8 mouse cellular contexts compared by ENCODE assay signal in genomic region chr4:116076369-116077231, GRCm38 (mm10). TPM values are rescaled to one million over a fixed set of nuclear protein-coding genes. Genes with fewer than 3 reads are reported as not detected.
DNase-seq lines count a peak whose midpoint lies in the region; ATAC-seq and TF ChIP-seq lines count a peak whose summit lies in the region.

No protein-coding gene starts in this region.

- peaks cover 22% of the 10 kb centered on the region for H3K36me3 ChIP-seq in forebrain, embryonic 12.5 days (replicated peaks)
- H3K36me3 ChIP-seq in hindbrain, embryonic 10.5 days: peaks cover 26% of the 10 kb centered on the region
- peaks cover 27% of the 10 kb centered on the region for H3K36me3 ChIP-seq in limb, embryonic 10.5 days
- peaks cover 13% of the 10 kb centered on the region for H3K36me3 ChIP-seq in stomach, embryonic 15.5 days

- peak; percentile 21 for ATAC-seq in forebrain, embryonic 12.5 days (ENCODE audit: low FRiP score)
- ATAC-seq in megakaryocyte-erythroid progenitor cell, adult 5-6 weeks (replicated peaks; ENCODE audit: low FRiP score, low TSS enrichment, poor library complexity, severe bottlenecking): peak; percentile 24
- 0 out of 2 replicates have a peak, but pooled peaks have one; percentile 7 for ATAC-seq in stomach, embryonic 15.5 days (ENCODE audit: insufficient read depth, low FRiP score, low read depth)

- peak overlapping the region; percentile 72 for H3K4me3 ChIP-seq in left cerebral cortex, adult 2 months
- H3K4me3 ChIP-seq in forebrain, embryonic 12.5 days (replicated peaks): peak overlapping the region; percentile 97
- peak overlapping the region; percentile 96 for H3K4me3 ChIP-seq in hindbrain, embryonic 10.5 days
- H3K4me3 ChIP-seq in limb, embryonic 10.5 days: peak overlapping the region; percentile 96
- H3K4me3 ChIP-seq in stomach, embryonic 15.5 days (replicated peaks): peak overlapping the region; percentile 77

- DNase-seq in left cerebral cortex, adult 2 months (ENCODE audit: extremely low spot score in 1 of 2, low spot score in 2 of 2): peak; percentile 38 to 41
- no peak for DNase-seq in left cerebral cortex, adult 8-10 months (ENCODE audit: low spot score in 2 of 2)
- DNase-seq in c-Kit-positive CD71-positive TER-119-positive erythroid progenitor cells, embryonic 14.5 days (ENCODE audit: low spot score): peak; percentile 54
- peak; percentile 63 for DNase-seq in hindbrain, embryonic 10.5 days (ENCODE audit: low spot score)
- peak; percentile 73 for DNase-seq in limb, embryonic 10.5 days (ENCODE audit: low spot score)

- WGBS in forebrain, embryonic 12.5 days: 2% methylated on average over 37 of the region's 37 CpGs
- 4% methylated on average over 37 of the region's 37 CpGs for WGBS in hindbrain, embryonic 10.5 days
- 4% methylated on average over 37 of the region's 37 CpGs for WGBS in limb, embryonic 10.5 days
- 2% methylated on average over 37 of the region's 37 CpGs for WGBS in stomach, embryonic 15.5 days

- TF ChIP-seq CTCF in left cerebral cortex, adult 2 months (IDR thresholded peaks at IDR 0.05): no peak

- no peaks in the 10 kb centered on the region for H3K27me3 ChIP-seq in forebrain, embryonic 12.5 days
- H3K27me3 ChIP-seq in hindbrain, embryonic 10.5 days (ENCODE audit: insufficient read depth, poor library complexity, severe bottlenecking): no peaks in the 10 kb centered on the region
- no peaks in the 10 kb centered on the region for H3K27me3 ChIP-seq in limb, embryonic 10.5 days (ENCODE audit: low read depth, poor library complexity, severe bottlenecking)
- no peaks in the 10 kb centered on the region for H3K27me3 ChIP-seq in stomach, embryonic 15.5 days (replicated peaks)

- H3K9ac ChIP-seq in forebrain, embryonic 12.5 days: peak overlapping the region; percentile 98
- peak overlapping the region; percentile 81 for H3K9ac ChIP-seq in stomach, embryonic 15.5 days

- peak overlapping the region; percentile 96 for H3K27ac ChIP-seq in left cerebral cortex, adult 2 months
- peak overlapping the region; percentile 99 for H3K27ac ChIP-seq in forebrain, embryonic 12.5 days
- H3K27ac ChIP-seq in hindbrain, embryonic 10.5 days: peak overlapping the region; percentile 99
- peak overlapping the region; percentile 98 for H3K27ac ChIP-seq in limb, embryonic 10.5 days
- peak overlapping the region; percentile 96 for H3K27ac ChIP-seq in stomach, embryonic 15.5 days

- intact Hi-C loops in left cerebral cortex, adult 2 months (cut with DNase I): no loop called here

- no peaks in the 10 kb centered on the region for H3K9me3 ChIP-seq in forebrain, embryonic 12.5 days
- H3K9me3 ChIP-seq in hindbrain, embryonic 10.5 days: no peaks in the 10 kb centered on the region
- no peaks in the 10 kb centered on the region for H3K9me3 ChIP-seq in limb, embryonic 10.5 days (replicated peaks)
- no peaks in the 10 kb centered on the region for H3K9me3 ChIP-seq in stomach, embryonic 15.5 days

- H3K4me2 ChIP-seq in forebrain, embryonic 12.5 days: peak overlapping the region; percentile 92
- H3K4me2 ChIP-seq in stomach, embryonic 15.5 days: peak overlapping the region; percentile 83

- peaks cover 32% of the 10 kb centered on the region for H3K4me1 ChIP-seq in forebrain, embryonic 12.5 days
- H3K4me1 ChIP-seq in hindbrain, embryonic 10.5 days (replicated peaks): peaks cover 35% of the 10 kb centered on the region
- H3K4me1 ChIP-seq in limb, embryonic 10.5 days: peaks cover 29% of the 10 kb centered on the region
- peaks cover 16% of the 10 kb centered on the region for H3K4me1 ChIP-seq in stomach, embryonic 15.5 days

RNA-seq across cellular contexts. Expression of gene Lrrc41, which starts 1.5 kb away (rescaled TPM):
- total RNA-seq in left cerebral cortex, adult 2 months (2021): 10 to 100 TPM; 45.2 to 49.9 TPM
- 10 to 100 TPM; 45.2 to 53.2 (median 50.0) TPM for total RNA-seq in left cerebral cortex, adult 8-10 months (2022)
- polyA plus RNA-seq in forebrain, embryonic 12.5 days (2016; fragmentation: Nextera tagmentation; extraction: Ambion mirVana): 62.0 and 64.2 TPM in 2 replicates
- polyA plus RNA-seq in hindbrain, embryonic 10.5 days (2016; fragmentation: Nextera tagmentation; extraction: Ambion mirVana): 68.2 and 78.6 TPM in 2 replicates
- polyA plus RNA-seq in limb, embryonic 10.5 days (2016; fragmentation: Nextera tagmentation; extraction: Ambion mirVana): 73.4 and 81.0 TPM in 2 replicates
- 29.8 and 30.8 TPM in 2 replicates for total RNA-seq in megakaryocyte-erythroid progenitor cell, adult 5-6 weeks (2014; fragmentation: Nextera tagmentation)
- 16.4 and 20.6 TPM in 2 replicates for total RNA-seq in megakaryocyte-erythroid progenitor cell, adult 5-6 weeks (2017)
- 65.3 and 68.0 TPM in 2 replicates for polyA plus RNA-seq in stomach, embryonic 15.5 days (2015; fragmentation: Nextera tagmentation; extraction: Ambion mirVana)

RNA-seq across cellular contexts. Expression of gene Uqcrh, which starts 1.7 kb away (rescaled TPM):
- 100 to 1,000 TPM; 414 to 441 TPM for total RNA-seq in left cerebral cortex, adult 2 months (2021)
- 100 to 1,000 TPM; 402 to 442 (median 412) TPM for total RNA-seq in left cerebral cortex, adult 8-10 months (2022)
- 377 and 389 TPM in 2 replicates for polyA plus RNA-seq in forebrain, embryonic 12.5 days (2016; fragmentation: Nextera tagmentation; extraction: Ambion mirVana)
- 453 and 461 TPM in 2 replicates for polyA plus RNA-seq in hindbrain, embryonic 10.5 days (2016; fragmentation: Nextera tagmentation; extraction: Ambion mirVana)
- polyA plus RNA-seq in limb, embryonic 10.5 days (2016; fragmentation: Nextera tagmentation; extraction: Ambion mirVana): 486 and 492 TPM in 2 replicates
- 1,038 and 1,202 TPM in 2 replicates for total RNA-seq in megakaryocyte-erythroid progenitor cell, adult 5-6 weeks (2014; fragmentation: Nextera tagmentation)
- total RNA-seq in megakaryocyte-erythroid progenitor cell, adult 5-6 weeks (2017): 483 and 550 TPM in 2 replicates
- polyA plus RNA-seq in stomach, embryonic 15.5 days (2015; fragmentation: Nextera tagmentation; extraction: Ambion mirVana): 541 and 546 TPM in 2 replicates

RNA-seq across cellular contexts. Expression of gene Nsun4, which starts 22.9 kb away (rescaled TPM):
- 10 to 100 TPM; 10.9 to 12.8 TPM for total RNA-seq in left cerebral cortex, adult 2 months (2021)
- 10 to 100 TPM in 2 of 4 experiments, 1 to 10 TPM in 2; 9.0 to 11.5 (median 10.6) TPM for total RNA-seq in left cerebral cortex, adult 8-10 months (2022)
- polyA plus RNA-seq in forebrain, embryonic 12.5 days (2016; fragmentation: Nextera tagmentation; extraction: Ambion mirVana): 16.9 and 18.9 TPM in 2 replicates
- 18.0 and 19.6 TPM in 2 replicates for polyA plus RNA-seq in hindbrain, embryonic 10.5 days (2016; fragmentation: Nextera tagmentation; extraction: Ambion mirVana)
- polyA plus RNA-seq in limb, embryonic 10.5 days (2016; fragmentation: Nextera tagmentation; extraction: Ambion mirVana): 16.5 and 17.8 TPM in 2 replicates
- 11.5 and 12.5 TPM in 2 replicates for total RNA-seq in megakaryocyte-erythroid progenitor cell, adult 5-6 weeks (2014; fragmentation: Nextera tagmentation)
- total RNA-seq in megakaryocyte-erythroid progenitor cell, adult 5-6 weeks (2017): 11.2 and 12.5 TPM in 2 replicates
- polyA plus RNA-seq in stomach, embryonic 15.5 days (2015; fragmentation: Nextera tagmentation; extraction: Ambion mirVana): 19.8 and 21.0 TPM in 2 replicates

RNA-seq across cellular contexts. Expression of gene Rad54l, which starts 46.9 kb away (rescaled TPM):
- under 1 TPM; 0.77 to 0.89 TPM for total RNA-seq in left cerebral cortex, adult 2 months (2021)
- 1 to 10 TPM in 3 of 4 experiments, under 1 TPM in 1; 0.70 to 1.2 (median 1.1) TPM for total RNA-seq in left cerebral cortex, adult 8-10 months (2022)
- polyA plus RNA-seq in forebrain, embryonic 12.5 days (2016; fragmentation: Nextera tagmentation; extraction: Ambion mirVana): 61.4 and 63.1 TPM in 2 replicates
- 57.3 and 75.4 TPM in 2 replicates for polyA plus RNA-seq in hindbrain, embryonic 10.5 days (2016; fragmentation: Nextera tagmentation; extraction: Ambion mirVana)
- polyA plus RNA-seq in limb, embryonic 10.5 days (2016; fragmentation: Nextera tagmentation; extraction: Ambion mirVana): 83.3 and 85.2 TPM in 2 replicates
- 49.4 and 50.1 TPM in 2 replicates for total RNA-seq in megakaryocyte-erythroid progenitor cell, adult 5-6 weeks (2014; fragmentation: Nextera tagmentation)
- total RNA-seq in megakaryocyte-erythroid progenitor cell, adult 5-6 weeks (2017): 23.0 and 35.2 TPM in 2 replicates
- polyA plus RNA-seq in stomach, embryonic 15.5 days (2015; fragmentation: Nextera tagmentation; extraction: Ambion mirVana): 24.6 and 26.4 TPM in 2 replicates

RNA-seq across cellular contexts. Expression of gene Pomgnt1, which starts 47.0 kb away (rescaled TPM):
- 10 to 100 TPM; 80.2 to 85.6 TPM for total RNA-seq in left cerebral cortex, adult 2 months (2021)
- total RNA-seq in left cerebral cortex, adult 8-10 months (2022): 10 to 100 TPM; 78.4 to 93.2 (median 82.4) TPM
- 58.6 and 59.5 TPM in 2 replicates for polyA plus RNA-seq in forebrain, embryonic 12.5 days (2016; fragmentation: Nextera tagmentation; extraction: Ambion mirVana)
- polyA plus RNA-seq in hindbrain, embryonic 10.5 days (2016; fragmentation: Nextera tagmentation; extraction: Ambion mirVana): 51.9 and 55.0 TPM in 2 replicates
- 59.2 and 67.7 TPM in 2 replicates for polyA plus RNA-seq in limb, embryonic 10.5 days (2016; fragmentation: Nextera tagmentation; extraction: Ambion mirVana)
- 26.4 and 31.7 TPM in 2 replicates for total RNA-seq in megakaryocyte-erythroid progenitor cell, adult 5-6 weeks (2014; fragmentation: Nextera tagmentation)
- 15.0 and 26.1 TPM in 2 replicates for total RNA-seq in megakaryocyte-erythroid progenitor cell, adult 5-6 weeks (2017)
- polyA plus RNA-seq in stomach, embryonic 15.5 days (2015; fragmentation: Nextera tagmentation; extraction: Ambion mirVana): 50.0 and 52.9 TPM in 2 replicates

Comparison
In these comparisons a context has a peak if more than half of its experiments do, and no peak if none do; other contexts are left out.
1. DNase-seq: peak in left cerebral cortex, adult 2 months (2 of 2), c-Kit-positive CD71-positive TER-119-positive erythroid progenitor cells, embryonic 14.5 days (single experiment), hindbrain, embryonic 10.5 days (single experiment) and limb, embryonic 10.5 days (single experiment); none in left cerebral cortex, adult 8-10 months (0 of 2).
2. Peak in every context shown above with its lines, with median percentiles within 50 percentile points of each other: H3K27ac ChIP-seq, H3K4me3 ChIP-seq and ATAC-seq.